Comparison of ENCODE assay signal across 13 mouse cellular contexts in the genomic region with DNA sequence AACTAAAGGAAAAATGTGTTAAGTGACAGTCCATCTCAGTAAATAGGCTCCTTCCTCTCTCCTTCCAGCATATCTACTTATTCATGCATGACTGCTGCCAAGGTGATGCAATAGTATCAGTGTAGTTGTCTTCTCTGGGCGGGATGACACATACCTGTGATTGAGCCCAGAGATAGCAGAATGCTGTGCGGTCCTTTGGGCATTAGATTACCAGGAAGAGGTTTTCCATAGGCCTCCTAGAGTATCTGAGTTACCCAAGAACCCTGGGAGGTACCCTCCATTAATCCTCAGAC.
"Had no signal": no experiment of that assay in that cellular context is flagged by ENCODE, and none has a peak within 500 bp of the region (broad histone marks: within the 10 kb centered on the region; RNA-seq: fewer than 3 reads in every experiment).

No protein-coding gene starts in this region.

- H3K9me3 ChIP-seq: kidney, embryonic 15.5 days; limb, embryonic 15.5 days; liver, embryonic 12.5 days; megakaryocyte, embryonic 14.5 days had no signal

- H3K9ac ChIP-seq: kidney, embryonic 15.5 days; limb, embryonic 15.5 days; liver, embryonic 12.5 days; lung, embryonic 14.5 days had no signal

- H3K4me1 ChIP-seq: liver, embryonic 12.5 days had no signal

- H3K4me3 ChIP-seq: kidney, embryonic 15.5 days; left cerebral cortex, adult 2 months; limb, embryonic 15.5 days; liver, embryonic 12.5 days; megakaryocyte, embryonic 14.5 days had no signal

- DNase-seq: kidney, adult 18-20 months; kidney, postnatal 14 days; lung, embryonic 14.5 days; lung, postnatal 14 days; right cerebral cortex, postnatal 14 days; thymus, postnatal 14 days had no signal

- H3K27me3 ChIP-seq: kidney, embryonic 15.5 days; limb, embryonic 15.5 days; liver, embryonic 12.5 days; megakaryocyte, embryonic 14.5 days had no signal

- H3K27ac ChIP-seq: kidney, embryonic 15.5 days; left cerebral cortex, adult 2 months; limb, embryonic 15.5 days; liver, embryonic 12.5 days; macrophage had no signal

- ATAC-seq: liver, embryonic 12.5 days had no signal

- H3K36me3 ChIP-seq: kidney, embryonic 15.5 days; limb, embryonic 15.5 days; liver, embryonic 12.5 days had no signal

- H3K4me2 ChIP-seq: kidney, embryonic 15.5 days; limb, embryonic 15.5 days; liver, embryonic 12.5 days; lung, embryonic 14.5 days; midbrain, embryonic 11.5 days had no signal
